Mouse (Mus musculus) cortical plate, adult 2 months (tissue): ENCODE measurements at regions not wholly inside any gene's neighbourhood (a gene's known extent, or its start where the extent isn't known, plus 50 kb on each side); places are given as distances from the start of the nearest gene placed in this dataset.

Source experiments
- CTCF ChIP-seq: fragments of 200-500 bp; IDR thresholded peaks from 2 replicates; pipeline ENCODE4 v1.5.1; 2011; ENCODE audit warnings: mild to moderate bottlenecking, control low read depth, low read length; ENCODE audit not compliant: insufficient read depth; ENCODE audit errors: extremely low read depth
- POLR2A ChIP-seq: fragments of 200-500 bp; IDR thresholded peaks from 2 replicates; pipeline ENCODE4 v1.6.1; 2011; ENCODE audit warnings: mild to moderate bottlenecking, low read length, control low read depth; ENCODE audit not compliant: insufficient read depth; ENCODE audit errors: extremely low read depth

- TF ChIP-seq CTCF (no peak), POLR2A (no peak)
Measured at GRCm38 (mm10) chr9:43667386-43667785, 76.4 kb upstream of the Nectin1 start.
